In genomic region chr1:71886903-71887302, GRCm38 (mm10) we compare ENCODE assay signal across 21 mouse cellular contexts.
DNase-seq lines count a peak whose midpoint lies in the region; ATAC-seq and TF ChIP-seq lines count a peak whose summit lies in the region.
"Had no signal": no experiment of that assay in that cellular context is flagged by ENCODE, and none has a peak within 500 bp of the region (broad histone marks: within the 10 kb centered on the region; RNA-seq: fewer than 3 reads in every experiment).

No protein-coding gene starts in this region.

- no peaks in the 10 kb centered on the region for H3K27me3 ChIP-seq in kidney, embryonic 16.5 days (ENCODE audit: insufficient read depth, low read length)
- H3K27me3 ChIP-seq in liver, postnatal 0 days (ENCODE audit: insufficient read depth, low read length) = no peaks in the 10 kb centered on the region
- H3K27me3 ChIP-seq: embryonic facial prominence, embryonic 15.5 days; limb, embryonic 13.5 days had no signal

- no peak overlapping the region for H3K27ac ChIP-seq in kidney, embryonic 16.5 days (ENCODE audit: low read length)
- H3K27ac ChIP-seq in liver, postnatal 0 days (ENCODE audit: low read depth) = peak overlapping the region; percentile 75
- H3K27ac ChIP-seq: embryonic facial prominence, embryonic 15.5 days; hindbrain, embryonic 14.5 days; limb, embryonic 13.5 days had no signal

- 63% methylated on average over 6 of the region's 6 CpGs for WGBS in kidney, embryonic 16.5 days
- WGBS in liver, postnatal 0 days (ENCODE audit: insufficient replicate concordance) = 64% methylated on average over 6 of the region's 6 CpGs

- H3K4me2 ChIP-seq in kidney, embryonic 16.5 days (replicated peaks; ENCODE audit: low read depth, low read length) = no peak overlapping the region
- H3K4me2 ChIP-seq in liver, postnatal 0 days (ENCODE audit: low read depth, low read length) = peak overlapping the region; percentile 16
- H3K4me2 ChIP-seq: embryonic facial prominence, embryonic 15.5 days; heart, embryonic 11.5 days; hindbrain, embryonic 14.5 days; limb, embryonic 13.5 days had no signal

- no peak overlapping the region for H3K4me3 ChIP-seq in kidney, embryonic 16.5 days (ENCODE audit: low read length)
- H3K4me3 ChIP-seq in liver, postnatal 0 days (ENCODE audit: low read depth, low read length) = no peak overlapping the region
- H3K4me3 ChIP-seq: embryonic facial prominence, embryonic 15.5 days; forebrain, embryonic 10.5 days; limb, embryonic 13.5 days had no signal

- H3K9ac ChIP-seq in kidney, embryonic 16.5 days (replicated peaks; ENCODE audit: low read length) = no peak overlapping the region
- H3K9ac ChIP-seq in liver, postnatal 0 days (replicated peaks) = no peak overlapping the region
- H3K9ac ChIP-seq: embryonic facial prominence, embryonic 15.5 days; hindbrain, embryonic 14.5 days; limb, embryonic 13.5 days had no signal

- H3K36me3 ChIP-seq in kidney, embryonic 16.5 days (ENCODE audit: insufficient read depth, low read length) = no peaks in the 10 kb centered on the region
- H3K36me3 ChIP-seq in liver, postnatal 0 days (replicated peaks; ENCODE audit: insufficient read depth, low read length) = no peaks in the 10 kb centered on the region
- H3K36me3 ChIP-seq: embryonic facial prominence, embryonic 15.5 days; forebrain, embryonic 10.5 days; G1E; limb, embryonic 13.5 days had no signal

- ATAC-seq in kidney, embryonic 16.5 days (ENCODE audit: low FRiP score, low TSS enrichment) = peak; percentile 94
- ATAC-seq in liver, postnatal 0 days = peak; percentile 66
- no peak for ATAC-seq in inflammation-experienced regulatory T-cells, adult 6 months
- ATAC-seq: CD4-positive, CD25-positive, alpha-beta regulatory T cell, adult 4 months had no signal

- TF ChIP-seq CTCF in liver, postnatal 0 days (IDR thresholded peaks at IDR 0.05; ENCODE audit: low read depth) = no peak

- TF ChIP-seq EP300 in liver, postnatal 0 days (IDR thresholded peaks at IDR 0.05; ENCODE audit: low read depth) = no peak

- H3K9me3 ChIP-seq in kidney, embryonic 16.5 days (ENCODE audit: low read length) = no peaks in the 10 kb centered on the region
- no peaks in the 10 kb centered on the region for H3K9me3 ChIP-seq in liver, postnatal 0 days (ENCODE audit: low read length)
- H3K9me3 ChIP-seq: embryonic facial prominence, embryonic 15.5 days; forebrain, embryonic 10.5 days; G1E; limb, embryonic 13.5 days had no signal

- H3K4me1 ChIP-seq in kidney, embryonic 16.5 days (ENCODE audit: insufficient read depth, low read length) = no peaks in the 10 kb centered on the region
- peaks cover 15% of the 10 kb centered on the region for H3K4me1 ChIP-seq in liver, postnatal 0 days (ENCODE audit: insufficient read depth)
- H3K4me1 ChIP-seq: embryonic facial prominence, embryonic 15.5 days had no signal

- DNase-seq in kidney, adult 11 months = peak; percentile 65
- peak; percentile 37 for DNase-seq in liver
- peak; percentile 44 for DNase-seq in liver, postnatal 0 days
- no peak for DNase-seq in gastrocnemius, adult 8-10 months (ENCODE audit: low spot score in 2 of 2)
- DNase-seq in spleen, postnatal 4 days (ENCODE audit: low spot score in 2 of 2) = no peak
- DNase-seq: cerebellum, postnatal 10 days; gastrocnemius, postnatal 36 days; heart, postnatal 14 days; lung, postnatal 10 days; midbrain, embryonic 14.5 days; retina, postnatal 1 day; thymus, postnatal 25 days had no signal

Comparison
In these comparisons a context has a peak if more than half of its experiments do, and no peak if none do; other contexts are left out.
1. DNase-seq: peak in kidney, adult 11 months (single experiment), liver (single experiment) and liver, postnatal 0 days (single experiment); none in gastrocnemius, adult 8-10 months (0 of 2) and spleen, postnatal 4 days (0 of 2).